Comparison of ENCODE assay signal across 8 mouse cellular contexts in the genomic region with DNA sequence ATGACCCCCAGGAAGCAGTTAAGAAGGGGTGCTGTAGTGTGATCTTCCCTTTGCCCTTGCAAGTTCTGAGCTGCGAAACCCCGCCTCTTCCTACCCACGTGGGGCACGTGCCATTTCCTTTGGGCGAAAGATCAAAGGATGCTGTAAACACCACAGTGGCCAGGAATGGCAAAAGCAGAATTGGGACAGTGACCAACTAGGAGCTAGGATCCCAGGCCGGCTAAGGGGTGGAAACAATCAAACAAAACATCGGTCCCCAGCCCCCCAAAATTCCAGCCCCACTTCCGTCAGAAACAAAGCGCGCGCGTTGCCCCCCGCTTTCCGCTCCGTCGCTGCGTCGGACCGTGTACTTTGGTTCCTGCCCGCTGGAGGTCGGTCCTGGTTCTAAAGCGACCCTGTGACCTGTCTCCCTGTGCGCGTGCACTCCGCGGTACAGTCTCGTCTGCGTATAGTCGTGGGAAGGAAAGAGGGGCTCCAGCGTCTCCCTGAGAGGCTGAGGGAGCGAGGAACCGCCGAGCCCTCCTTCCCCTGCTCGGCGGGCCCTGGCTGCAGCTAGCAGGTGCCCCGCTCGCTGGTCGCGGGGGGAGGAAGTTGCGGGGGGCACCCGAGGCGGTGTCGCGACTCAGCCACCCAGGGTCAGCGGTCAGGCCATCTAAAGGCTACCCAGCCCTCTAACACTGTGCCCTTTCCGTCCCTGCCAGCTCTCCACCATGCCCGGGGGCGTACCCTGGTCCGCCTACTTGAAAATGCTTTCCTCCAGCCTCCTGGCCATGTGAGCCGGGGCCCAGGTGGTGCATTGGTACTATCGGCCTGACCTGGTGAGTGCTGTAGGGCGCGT. TPM values are rescaled to one million over a fixed set of nuclear protein-coding genes. Genes with fewer than 3 reads are reported as not detected.
DNase-seq lines count a peak whose midpoint lies in the region; ATAC-seq and TF ChIP-seq lines count a peak whose summit lies in the region.
"Not testable (repeated sequence)": the region's sequence is repeated elsewhere in the genome, so short reads cannot be mapped to it uniquely, and the experiment has no call there.

No protein-coding gene starts in this region.

- CTCF ChIA-PET in Patski (lab: Charles Lee), result not testable (repeated sequence)

- in situ Hi-C loops in Patski (cut with MboI; ENCODE audit: low pct_unique_long_range_greater_than_20kb), result not testable (repeated sequence)

- peak overlapping the region; percentile 85 for H3K27ac ChIP-seq in hindbrain, embryonic 13.5 days

- not testable (repeated sequence) for H3K9me3 ChIP-seq in hindbrain, embryonic 13.5 days

- peak overlapping the region; percentile 89 for H3K9ac ChIP-seq in hindbrain, embryonic 13.5 days

- H3K36me3 ChIP-seq in hindbrain, embryonic 13.5 days, result not testable (repeated sequence)

- peak; percentile 82 for ATAC-seq in Patski
- ATAC-seq in hindbrain, embryonic 13.5 days (ENCODE audit: low FRiP score), result peak; percentile 97

- H3K27me3 ChIP-seq in Patski; hindbrain, embryonic 13.5 days: not testable (repeated sequence)

- POLR2A ChIA-PET in Patski (lab: Charles Lee), result not testable (repeated sequence)

- WGBS in hindbrain, embryonic 13.5 days, result 1% methylated on average over 49 of the region's 53 CpGs

- peak overlapping the region; percentile 76 for H3K4me3 ChIP-seq in hindbrain, embryonic 13.5 days

- TF ChIP-seq CTCF in Patski (IDR thresholded peaks at IDR 0.05), result not testable (repeated sequence)

- not testable (repeated sequence) for DNase-seq in Patski (ENCODE audit: low read depth, low spot score)
- DNase-seq in cerebellum, postnatal 14 days, result peak; percentile 89 to 90
- peak; percentile 71 to 80 for DNase-seq in frontal cortex, postnatal 14 days (ENCODE audit: low spot score in 2 of 2)
- peak; percentile 79 for DNase-seq in layer of hippocampus, postnatal 36 days
- peak; percentile 69 for DNase-seq in lung, postnatal 25 days (ENCODE audit: low spot score)
- DNase-seq in retina, adult 2 months (ENCODE audit: low read depth, low spot score), result peak; percentile 75
- peak; percentile 87 for DNase-seq in thymus, postnatal 25 days

- H3K4me2 ChIP-seq in hindbrain, embryonic 13.5 days, result peak overlapping the region; percentile 73

- H3K4me1 ChIP-seq in hindbrain, embryonic 13.5 days (replicated peaks), result not testable (repeated sequence)

RNA-seq across cellular contexts. Expression of gene Hsp90b1, which starts 19.9 kb away (rescaled TPM):
- polyA plus RNA-seq in Patski (2021), result 974 TPM
- 342 and 354 TPM in 2 replicates for polyA plus RNA-seq in hindbrain, embryonic 13.5 days (2015; fragmentation: Nextera tagmentation; extraction: Ambion mirVana)
- 100 to 1,000 TPM; 391 to 418 TPM for total RNA-seq in layer of hippocampus, postnatal 36 days (2021)

RNA-seq across cellular contexts. Expression of gene Ttc41, which starts 20.2 kb away (rescaled TPM):
- polyA plus RNA-seq in Patski (2021), result 2.0 TPM
- polyA plus RNA-seq in hindbrain, embryonic 13.5 days (2015; fragmentation: Nextera tagmentation; extraction: Ambion mirVana), result 3.1 and 3.2 TPM in 2 replicates
- total RNA-seq in layer of hippocampus, postnatal 36 days (2021), result 1 to 10 TPM; 1.2 to 2.4 TPM
